Mouse (Mus musculus): Measurements from ENCODE around the gene Stc2.

The Stc2 gene

GRCm38 (mm10) chr11:31369648-31370286 lies at the start of gene Stc2:
Gene Stc2, minus strand, starts transcription at chr11:31370074.
- peak; percentile 89 for DNase-seq (ENCODE audit: low spot score)

GRCm38 (mm10) chr11:31417071-31417470 lies 47.2 kb upstream of the Stc2 start:
- no peak for DNase-seq (ENCODE audit: low spot score)

- no peak for DNase-seq (ENCODE audit: low spot score)
Observed at GRCm38 (mm10) chr11:31412376-31412775, 42.5 kb upstream of the Stc2 start.

- no peak for DNase-seq (ENCODE audit: low spot score)
Observed at GRCm38 (mm10) chr11:31406736-31407135, 36.9 kb upstream of the Stc2 start.

GRCm38 (mm10) chr11:31403080-31403479 lies 33.2 kb upstream of the Stc2 start:
- DNase-seq (ENCODE audit: low spot score), result no peak

GRCm38 (mm10) chr11:31398604-31399003 lies 28.7 kb upstream of the Stc2 start:
- no peak for DNase-seq (ENCODE audit: low spot score)

- no peak for DNase-seq (ENCODE audit: low spot score)
Observed at GRCm38 (mm10) chr11:31396638-31397417, 27.0 kb upstream of the Stc2 start.

- no peak for DNase-seq (ENCODE audit: low spot score)
Observed at GRCm38 (mm10) chr11:31394026-31394425, 24.2 kb upstream of the Stc2 start.

- no peak for DNase-seq (ENCODE audit: low spot score)
Observed at GRCm38 (mm10) chr11:31392340-31392739, 22.5 kb upstream of the Stc2 start.

- DNase-seq (ENCODE audit: low spot score), result no peak
Observed at GRCm38 (mm10) chr11:31388890-31389289, 19.0 kb upstream of the Stc2 start.

- no peak for DNase-seq (ENCODE audit: low spot score)
Observed at GRCm38 (mm10) chr11:31387526-31387925, 17.7 kb upstream of the Stc2 start.

- DNase-seq (ENCODE audit: low spot score), result peak; percentile 2
Observed at GRCm38 (mm10) chr11:31386571-31386970, 16.7 kb upstream of the Stc2 start.

- no peak for DNase-seq (ENCODE audit: low spot score)
Observed at GRCm38 (mm10) chr11:31383968-31384367, 14.1 kb upstream of the Stc2 start.

- no peak for DNase-seq (ENCODE audit: low spot score)
Observed at GRCm38 (mm10) chr11:31382145-31382544, 12.3 kb upstream of the Stc2 start.

- peak; percentile 74 for DNase-seq (ENCODE audit: low spot score)
Observed at GRCm38 (mm10) chr11:31373438-31373837, 3.6 kb upstream of the Stc2 start.

GRCm38 (mm10) chr11:31372206-31372605 lies 2.3 kb upstream of the Stc2 start:
- DNase-seq (ENCODE audit: low spot score), result no peak

GRCm38 (mm10) chr11:31371256-31371838 lies 1.5 kb upstream of the Stc2 start:
- DNase-seq (ENCODE audit: low spot score), result peak; percentile 40

GRCm38 (mm10) chr11:31370436-31371230 lies 759 bp upstream of the Stc2 start:
- peak; percentile 50 for DNase-seq (ENCODE audit: low spot score)

- DNase-seq (ENCODE audit: low spot score), result peak; percentile 67
Observed at GRCm38 (mm10) chr11:31368965-31369647, 768 bp downstream of the Stc2 start.

- peak; percentile 53 for DNase-seq (ENCODE audit: low spot score)
Observed at GRCm38 (mm10) chr11:31368252-31368964, 1.5 kb downstream of the Stc2 start.

- no peak for DNase-seq (ENCODE audit: low spot score)
Observed at GRCm38 (mm10) chr11:31366827-31367226, 3.0 kb downstream of the Stc2 start.
